Mouse (Mus musculus) T-cell, adult 2 months (primary cell): ENCODE results near the gene Ankrd23.

Experiments
- DNase-seq: peaks from one replicate; pipeline ENCODE4 v3.0.0; 2022; ENCODE audit warnings: low spot score

Gene Ankrd23

GRCm38 (mm10) chr1:36513718-36514117 lies 23.0 kb downstream of the Ankrd23 start:
- DNase-seq = no peak

- no peak for DNase-seq
These were observed 23.4 kb downstream of the Ankrd23 start for GRCm38 (mm10) chr1:36513310-36513709.

GRCm38 (mm10) chr1:36512966-36513280 lies 23.8 kb downstream of the Ankrd23 start:
- DNase-seq = no peak

- peak; percentile 44 for DNase-seq
These were observed 24.4 kb downstream of the Ankrd23 start for GRCm38 (mm10) chr1:36512089-36512965.

GRCm38 (mm10) chr1:36511289-36512021 lies 25.2 kb downstream of the Ankrd23 start, which contains the start of gene Cnnm3:
Gene Cnnm3 (plus strand): TSS chr1:36511867.
- peak; percentile 98 for DNase-seq

- no peak for DNase-seq
These were observed 28.4 kb downstream of the Ankrd23 start for GRCm38 (mm10) chr1:36508238-36508637.

- peak; percentile 64 for DNase-seq
These were observed 35.4 kb downstream of the Ankrd23 start for GRCm38 (mm10) chr1:36501261-36501660.

GRCm38 (mm10) chr1:36497312-36497711 lies 39.4 kb downstream of the Ankrd23 start:
- DNase-seq = no peak

- DNase-seq = no peak
These were observed 40.0 kb downstream of the Ankrd23 start for GRCm38 (mm10) chr1:36496719-36497118.

- DNase-seq = no peak
These were observed 43.4 kb downstream of the Ankrd23 start for GRCm38 (mm10) chr1:36493299-36493698.

GRCm38 (mm10) chr1:36492416-36493139 lies 44.1 kb downstream of the Ankrd23 start:
- DNase-seq = no peak

GRCm38 (mm10) chr1:36489661-36490060 lies 47.0 kb downstream of the Ankrd23 start:
- no peak for DNase-seq

- DNase-seq = no peak
These were observed 49.6 kb downstream of the Ankrd23 start for GRCm38 (mm10) chr1:36487111-36487510.

GRCm38 (mm10) chr1:36485080-36485479 lies 51.6 kb downstream of the Ankrd23 start:
- no peak for DNase-seq

- DNase-seq = no peak
These were observed 52.9 kb downstream of the Ankrd23 start for GRCm38 (mm10) chr1:36483825-36484224.
